Mouse (Mus musculus): ENCODE measurements around the gene Pctp.

DNA sequence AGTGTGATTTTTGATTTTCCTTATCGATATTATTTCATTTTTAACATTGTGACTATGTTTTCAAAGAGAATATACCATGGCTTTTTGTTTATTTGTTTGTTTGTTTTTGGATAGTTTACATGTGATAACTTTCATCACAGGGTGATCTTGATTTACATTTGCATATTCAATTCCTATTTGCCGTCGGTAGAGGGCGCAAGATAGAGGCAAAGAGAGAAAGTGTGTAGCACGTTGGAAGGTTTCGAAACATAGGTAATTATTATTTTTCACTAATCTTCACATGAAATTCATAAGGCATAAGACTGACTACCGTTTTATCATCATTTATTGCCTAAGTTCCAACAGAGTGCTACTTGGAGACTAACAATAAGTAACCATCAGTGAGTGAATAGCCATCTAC is 16.5 kb upstream of the Pctp start:
- TF ChIP-seq EP300 (IDR thresholded peaks at IDR 0.05; ENCODE audit: low read depth) (no peak), CTCF (IDR thresholded peaks at IDR 0.05; ENCODE audit: low read depth) (peak; percentile 79)
